Mouse (Mus musculus) heart, postnatal 0 days (tissue): ENCODE results near the gene Sem1. TPM values are rescaled to one million over a fixed set of nuclear protein-coding genes. Genes with fewer than 3 reads are reported as not detected.

Source experiments
- ATAC-seq: fragments of 200-750 bp; cut with Nextera tagmentation; 2 replicates; pipeline ENCODE4 v1.8.0; 2017; ENCODE audit warnings: low read depth, moderate number of reproducible peaks, moderate library complexity; ENCODE audit not compliant: insufficient read depth
- DNase-seq: peaks from one replicate; pipeline ENCODE4 v3.0.0-alpha.2; 2016; ENCODE audit warnings: low spot score
- H3K27ac ChIP-seq: fragments of 300-500 bp; sonication (generic); 2 replicates; pipeline ENCODE4 v1.5.1; 2014; ENCODE audit warnings: low read depth, mild to moderate bottlenecking
- H3K27me3 ChIP-seq: fragments of 300-500 bp; sonication (generic); 2 replicates; pipeline ENCODE4 v1.6.1; 2014; ENCODE audit warnings: low read length, mixed read lengths; ENCODE audit not compliant: control insufficient read depth, insufficient read depth
- H3K36me3 ChIP-seq: fragments of 300-500 bp; sonication (generic); replicated peaks from 2 replicates; pipeline ENCODE4 v1.6.1; 2014; ENCODE audit warnings: low read length, mixed read lengths; ENCODE audit not compliant: control insufficient read depth, insufficient read depth
- H3K4me1 ChIP-seq: fragments of 300-500 bp; sonication (generic); 2 replicates; pipeline ENCODE4 v1.6.1; 2014; ENCODE audit warnings: antibody characterized with exemption; ENCODE audit not compliant: control insufficient read depth, insufficient read depth
- H3K4me2 ChIP-seq: fragments of 300-500 bp; sonication (generic); 2 replicates; pipeline ENCODE4 v1.6.1; 2014; ENCODE audit warnings: low read depth, mild to moderate bottlenecking, low read length, moderate library complexity
- H3K4me3 ChIP-seq: fragments of 300-500 bp; sonication (generic); 2 replicates; pipeline ENCODE4 v1.5.1; 2014; ENCODE audit warnings: low read depth, low read length
- H3K9ac ChIP-seq: fragments of 300-500 bp; sonication (generic); replicated peaks from 2 replicates; pipeline ENCODE4 v1.6.1; 2014; ENCODE audit warnings: low read depth, low read length, mixed read lengths
- H3K9me3 ChIP-seq: fragments of 300-500 bp; sonication (generic); replicated peaks from 2 replicates; pipeline ENCODE4 v1.6.1; 2016; ENCODE audit warnings: low read length; ENCODE audit not compliant: control insufficient read depth
- CTCF ChIP-seq: IDR thresholded peaks from 2 replicates; pipeline ENCODE4 v1.5.1; 2016; ENCODE audit warnings: antibody characterized with exemption, control low read depth, low read depth
- EP300 ChIP-seq: IDR thresholded peaks from 2 replicates; pipeline ENCODE4 v1.6.1; 2016; ENCODE audit warnings: antibody characterized with exemption, low read depth
- WGBS: fragments of 180-500 bp; shearing (Covaris S2); extraction: QIAGEN DNeasy Blood & Tissue Kit; methylation state at CpG from one replicate; pipeline ENCODE4 v1.1.7; 2014; 5-methylcytosine and 5-hydroxymethylcytosine counted together
- polyA plus RNA-seq: library from polyadenylated mRNA; unstranded; fragments of >200 nt; fragmentation: Nextera tagmentation; extraction: Ambion mirVana; gene quantifications from 2 replicates; pipeline ENCODE4 v1.2.1, GENCODE M21; 2015
- total RNA-seq: library from RNA; depleted of rRNA; stranded (reverse); fragments of >200 nt; gene quantifications from 2 replicates; pipeline ENCODE4 v1.2.3, GENCODE M21; 2014; ENCODE audit warnings: low replicate concordance; rRNA removed

Sem1 gene
- total RNA-seq (81.7 and 84.3 TPM in 2 replicates), polyA plus RNA-seq (272 and 277 TPM in 2 replicates)

GRCm38 (mm10) chr6:6578304-6579149 lies at the start of gene Sem1:
Gene Sem1 (minus strand): TSS chr6:6578663.
- TF ChIP-seq EP300, result no peak
- no peak for TF ChIP-seq CTCF
- under 1% methylated on average over 58 of the region's 59 CpGs for WGBS
- H3K4me1 ChIP-seq, result peaks cover 18% of the 10 kb centered on the region

GRCm38 (mm10) chr6:6622846-6623749 lies 44.6 kb upstream of the Sem1 start:
- H3K9ac ChIP-seq, result no peak overlapping the region
- no peaks in the 10 kb centered on the region for H3K27me3 ChIP-seq
- H3K4me3 ChIP-seq, result 0 out of 2 replicates have a peak overlapping the region, but pooled peaks have one; percentile 22
- DNase-seq (peak; percentile 30), ATAC-seq (no peak)
- H3K9me3 ChIP-seq, result no peaks in the 10 kb centered on the region
- no peak overlapping the region for H3K27ac ChIP-seq
- H3K36me3 ChIP-seq, result no peaks in the 10 kb centered on the region
- peak overlapping the region; percentile 39 for H3K4me2 ChIP-seq
- no peaks in the 10 kb centered on the region for H3K4me1 ChIP-seq
- WGBS, result 46% methylated on average over 16 of the region's 16 CpGs
- TF ChIP-seq EP300, result no peak
- TF ChIP-seq CTCF, result no peak

More at GRCm38 (mm10) chr6:6578304-6579149, at the start of gene Sem1:
- Histone ChIP-seq H3K4me3 (peak within 1 kb of the TSS; percentile 100), H3K36me3 (no peaks in the 10 kb centered on the region), H3K27me3 (no peaks in the 10 kb centered on the region), H3K27ac (peak within 1 kb of the TSS; percentile 98), H3K4me2 (peak within 1 kb of the TSS; percentile 83), H3K9ac (peak within 1 kb of the TSS; percentile 100), H3K9me3 (no peaks in the 10 kb centered on the region)
- DNase-seq (peak; percentile 88), ATAC-seq (peak; percentile 97)

- Histone ChIP-seq H3K9ac (no peak overlapping the region), H3K27ac (no peak overlapping the region), H3K4me1 (no peaks in the 10 kb centered on the region), H3K36me3 (no peaks in the 10 kb centered on the region), H3K4me3 (no peak overlapping the region), H3K27me3 (no peaks in the 10 kb centered on the region), H3K4me2 (no peak overlapping the region), H3K9me3 (no peaks in the 10 kb centered on the region)
- 70% methylated on average over 8 of the region's 8 CpGs for WGBS
- ATAC-seq, result no peak
- TF ChIP-seq EP300 (no peak), CTCF (no peak)
- no peak for DNase-seq
Observed at GRCm38 (mm10) chr6:6603561-6604544, 25.4 kb upstream of the Sem1 start.

DNA sequence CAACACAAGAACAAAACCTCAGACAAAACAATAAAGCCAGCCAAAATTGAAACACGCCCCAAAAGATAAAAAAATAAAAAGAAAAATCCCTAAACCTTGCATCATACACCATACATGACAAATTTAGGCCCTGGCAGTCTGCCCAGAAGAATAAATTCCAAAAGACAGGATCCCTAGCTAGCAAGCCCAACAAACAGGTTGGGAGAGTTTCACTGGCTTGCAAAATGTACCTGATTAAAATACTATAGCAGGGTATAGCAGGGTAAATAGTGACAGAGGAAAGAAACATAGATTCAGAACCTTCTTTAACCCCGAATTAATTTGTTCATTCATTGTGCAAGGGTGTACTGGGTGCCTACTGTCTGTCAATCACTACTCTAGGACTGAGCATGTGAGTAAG lies 7.8 kb upstream of the Sem1 start:
- no peak overlapping the region for H3K4me3 ChIP-seq
- ATAC-seq, result no peak
- H3K4me1 ChIP-seq, result peaks cover 5% of the 10 kb centered on the region; the same call in 1 of the 2 replicates
- WGBS, result 49% methylated on average over 2 of the region's 2 CpGs
- no peaks in the 10 kb centered on the region for H3K36me3 ChIP-seq
- H3K27me3 ChIP-seq, result no peaks in the 10 kb centered on the region
- no peak for DNase-seq
- no peak overlapping the region for H3K27ac ChIP-seq
- no peak overlapping the region for H3K9ac ChIP-seq
- no peak for TF ChIP-seq EP300
- TF ChIP-seq CTCF, result no peak
- H3K4me2 ChIP-seq, result no peak overlapping the region
- H3K9me3 ChIP-seq, result no peaks in the 10 kb centered on the region
